Mouse (Mus musculus) kidney, adult 2 months (tissue): ENCODE measurements around the gene Krba1.

Experiments
- CTCF ChIP-seq: fragments of 200-500 bp; conservative IDR thresholded peaks from 2 replicates; pipeline ENCODE4 v1.5.1; 2011; ENCODE audit warnings: low read depth, mild to moderate bottlenecking, control low read depth, low read length, moderate library complexity, mixed read lengths; ENCODE audit not compliant: insufficient read depth, insufficient read length
- POLR2A ChIP-seq: fragments of 200-500 bp; IDR thresholded peaks from one replicate; pipeline ENCODE4 v1.6.1; 2011; ENCODE audit warnings: low read depth, low read length, control low read depth

DNA sequence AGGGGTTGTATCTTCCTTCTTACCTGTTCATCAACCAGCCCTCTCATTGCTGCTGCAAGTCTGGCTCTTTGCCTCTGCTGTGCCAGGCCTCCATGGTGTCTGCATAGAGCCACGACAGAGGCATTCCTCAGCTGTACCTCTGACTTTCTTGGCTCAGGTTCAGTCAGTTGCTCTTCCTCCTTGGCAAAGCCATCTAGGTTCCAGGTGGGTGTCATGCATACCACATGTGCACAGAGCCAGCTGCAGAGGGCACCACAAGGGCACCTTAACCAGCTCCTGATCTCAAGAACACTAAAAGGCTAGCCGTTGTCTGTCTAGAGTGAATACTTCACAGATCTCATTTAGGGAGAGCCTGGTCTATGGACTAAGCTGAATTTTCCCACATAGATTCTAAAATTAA is 21.1 kb downstream of the Krba1 start:
- TF ChIP-seq CTCF = 0 out of 2 replicates have a peak, but pooled peaks have one; percentile 4
- no peak for TF ChIP-seq POLR2A
